Mouse (Mus musculus) hindbrain, postnatal 0 days (tissue): Measurements from ENCODE around the gene Nanog. TPM values are rescaled to one million over a fixed set of nuclear protein-coding genes. Genes with fewer than 3 reads are reported as not detected.
"Not testable (repeated sequence)": the region's sequence is repeated elsewhere in the genome, so short reads cannot be mapped to it uniquely, and the experiment has no call there.

Experiments
- ATAC-seq: fragments of 200-750 bp; cut with Nextera tagmentation; 2 replicates; pipeline ENCODE4 v1.8.0; 2017; ENCODE audit warnings: mild to moderate bottlenecking, moderate TSS enrichment, moderate library complexity
- DNase-seq: peaks from one replicate; pipeline ENCODE4 v3.0.0-alpha.2; 2015; ENCODE audit warnings: low spot score
- H3K27ac ChIP-seq: fragments of 300-500 bp; sonication (generic); 2 replicates; pipeline ENCODE4 v1.5.1; 2014; ENCODE audit warnings: mild to moderate bottlenecking
- H3K27me3 ChIP-seq: fragments of 300-500 bp; sonication (generic); 2 replicates; pipeline ENCODE4 v1.6.1; 2014; ENCODE audit warnings: low read length, mixed read lengths; ENCODE audit not compliant: insufficient read depth
- H3K36me3 ChIP-seq: fragments of 300-500 bp; sonication (generic); 2 replicates; pipeline ENCODE4 v1.6.1; 2014; ENCODE audit warnings: low read length, mixed read lengths; ENCODE audit not compliant: insufficient read depth
- H3K4me1 ChIP-seq: fragments of 300-500 bp; sonication (generic); 2 replicates; pipeline ENCODE4 v1.6.1; 2014; ENCODE audit warnings: antibody characterized with exemption, low read length, mixed read lengths; ENCODE audit not compliant: insufficient read depth
- H3K4me2 ChIP-seq: fragments of 300-500 bp; sonication (generic); 2 replicates; pipeline ENCODE4 v1.6.1; 2014; ENCODE audit warnings: low read depth, mild to moderate bottlenecking, low read length, moderate library complexity, mixed read lengths
- H3K4me3 ChIP-seq: fragments of 300-500 bp; sonication (generic); 2 replicates; pipeline ENCODE4 v1.5.1; 2014; ENCODE audit warnings: low read length
- H3K9ac ChIP-seq: fragments of 300-500 bp; sonication (generic); replicated peaks from 2 replicates; pipeline ENCODE4 v1.6.1; 2014; ENCODE audit warnings: mild to moderate bottlenecking, low read length, moderate library complexity, mixed read lengths
- H3K9me3 ChIP-seq: fragments of 300-500 bp; sonication (generic); 2 replicates; pipeline ENCODE4 v1.6.1; 2016; ENCODE audit warnings: low read length, mixed read lengths
- CTCF ChIP-seq: IDR thresholded peaks from 2 replicates; pipeline ENCODE4 v1.5.1; 2016; ENCODE audit warnings: antibody characterized with exemption, control low read depth, low read depth
- WGBS: fragments of 180-500 bp; shearing (Covaris S2); extraction: QIAGEN DNeasy Blood & Tissue Kit; methylation state at CpG from one replicate; pipeline ENCODE4 v1.1.7; 2014; 5-methylcytosine and 5-hydroxymethylcytosine counted together
- polyA plus RNA-seq: library from polyadenylated mRNA; unstranded; fragments of >200 nt; fragmentation: Nextera tagmentation; extraction: Ambion mirVana; gene quantifications from 2 replicates; pipeline ENCODE4 v1.2.1, GENCODE M21; 2015
- total RNA-seq: library from RNA; depleted of rRNA; stranded (reverse); fragments of >200 nt; gene quantifications from 2 replicates; pipeline ENCODE4 v1.2.3, GENCODE M21; 2014

The Nanog gene
- total and polyA plus RNA-seq, 2 experiments from 2014 or later, result 0.16 TPM; not detected in 1

- no peaks in the 10 kb centered on the region for H3K36me3 ChIP-seq
- no peak overlapping the region for H3K9ac ChIP-seq
- no peaks in the 10 kb centered on the region for H3K27me3 ChIP-seq
- no peaks in the 10 kb centered on the region for H3K9me3 ChIP-seq
- no peak overlapping the region for H3K4me3 ChIP-seq
- 69% methylated on average over 7 of the region's 7 CpGs for WGBS
- DNase-seq (no peak), ATAC-seq (no peak)
- no peak for TF ChIP-seq CTCF
- no peak overlapping the region for H3K4me2 ChIP-seq
- no peaks in the 10 kb centered on the region for H3K4me1 ChIP-seq
- no peak overlapping the region for H3K27ac ChIP-seq
Observed at GRCm38 (mm10) chr6:122714707-122715365, 7.5 kb downstream of the Nanog start.

- TF ChIP-seq CTCF, result no peak
- Histone ChIP-seq H3K9ac (no peak overlapping the region), H3K27ac (no peak overlapping the region), H3K36me3 (no peaks in the 10 kb centered on the region), H3K9me3 (no peaks in the 10 kb centered on the region), H3K4me1 (no peaks in the 10 kb centered on the region), H3K4me3 (no peak overlapping the region), H3K4me2 (no peak overlapping the region), H3K27me3 (no peaks in the 10 kb centered on the region)
- WGBS, result 2% methylated on average over 4 of the region's 4 CpGs
- DNase-seq, result peak; percentile 34
- ATAC-seq, result peak; percentile 45; the same call in 1 of the 2 replicates
Observed at GRCm38 (mm10) chr6:122715886-122716285, 8.6 kb downstream of the Nanog start.

- not testable (repeated sequence) for H3K9me3 ChIP-seq, H3K4me2 ChIP-seq, H3K4me3 ChIP-seq, H3K9ac ChIP-seq, ATAC-seq, H3K36me3 ChIP-seq, H3K4me1 ChIP-seq, H3K27me3 ChIP-seq, DNase-seq, H3K27ac ChIP-seq
- WGBS, result 96% methylated on average over 1 of the region's 1 CpGs
Observed at GRCm38 (mm10) chr6:122718224-122718623, 10.9 kb downstream of the Nanog start.

GRCm38 (mm10) chr6:122719942-122720341, 12.7 kb downstream of the Nanog start:
- peak; percentile 79 for TF ChIP-seq CTCF
- 27% methylated on average over 2 of the region's 2 CpGs for WGBS
- no peaks in the 10 kb centered on the region for H3K36me3 ChIP-seq
- ATAC-seq, result no peak
- no peak overlapping the region for H3K4me3 ChIP-seq
- no peak overlapping the region for H3K27ac ChIP-seq
- peak; percentile 75 for DNase-seq
- H3K27me3 ChIP-seq, result no peaks in the 10 kb centered on the region
- no peaks in the 10 kb centered on the region for H3K4me1 ChIP-seq
- H3K4me2 ChIP-seq, result no peak overlapping the region
- no peaks in the 10 kb centered on the region for H3K9me3 ChIP-seq
- H3K9ac ChIP-seq, result no peak overlapping the region

GRCm38 (mm10) chr6:122739952-122740351, 32.7 kb downstream of the Nanog start:
- peak; percentile 88 for TF ChIP-seq CTCF
- Histone ChIP-seq H3K4me3 (peak overlapping the region; percentile 61), H3K4me2 (peak overlapping the region; percentile 77), H3K27me3 (no peaks in the 10 kb centered on the region), H3K9me3 (no peaks in the 10 kb centered on the region), H3K4me1 (0 out of 2 replicates have a peak, but pooled peaks cover 7% of the 10 kb centered on the region), H3K27ac (no peak overlapping the region), H3K9ac (no peak overlapping the region; the same call in 1 of the 2 replicates), H3K36me3 (peaks cover 13% of the 10 kb centered on the region)
- 11% methylated on average over 8 of the region's 8 CpGs for WGBS
- DNase-seq (peak; percentile 86), ATAC-seq (peak; percentile 67)

- TF ChIP-seq CTCF, result no peak
- H3K4me1 ChIP-seq, result 0 out of 2 replicates have a peak, but pooled peaks cover 7% of the 10 kb centered on the region
- no peaks in the 10 kb centered on the region for H3K9me3 ChIP-seq
- DNase-seq, result peak; percentile 25
- H3K4me3 ChIP-seq, result peak overlapping the region; percentile 61
- peak overlapping the region; percentile 60; the same call in 1 of the 2 replicates for H3K27ac ChIP-seq
- no peaks in the 10 kb centered on the region for H3K27me3 ChIP-seq
- H3K9ac ChIP-seq, result peak overlapping the region; percentile 61
- 4% methylated on average over 25 of the region's 25 CpGs for WGBS
- peaks cover 5% of the 10 kb centered on the region; the same call in 1 of the 2 replicates for H3K36me3 ChIP-seq
- peak; percentile 36 for ATAC-seq
- H3K4me2 ChIP-seq, result peak overlapping the region; percentile 77
Observed at GRCm38 (mm10) chr6:122741460-122742227, 34.4 kb downstream of the Nanog start.
